In genomic region chr10:61451931-61452617, GRCm38 (mm10) we compare ENCODE assay signal across 8 mouse cellular contexts. TPM values are rescaled to one million over a fixed set of nuclear protein-coding genes. Genes with fewer than 3 reads are reported as not detected.
A peak's percentile ranks its signal among the peaks of the same experiment; 100 is the strongest.
DNase-seq lines count a peak whose midpoint lies in the region; ATAC-seq and TF ChIP-seq lines count a peak whose summit lies in the region.

No protein-coding gene starts in this region.

- intact Hi-C loops in heart, postnatal 14 days (cut with DNase I): no loop called here

- no peak for TF ChIP-seq CTCF in CH12.LX (conservative IDR thresholded peaks at IDR 0.05 in 1 of 2, IDR thresholded peaks at IDR 0.05 in 1 of 2; ENCODE audit: low read depth in 2 of 2, low read length in 2 of 2)
- TF ChIP-seq CTCF in lung, embryonic 14.5 days (IDR thresholded peaks at IDR 0.05; ENCODE audit: low read depth): no peak; the same call in 1 of the 2 replicates

- peak overlapping the region; percentile 65 for H3K9ac ChIP-seq in CH12.LX (ENCODE audit: insufficient read depth, low read depth)
- peak overlapping the region; percentile 85 for H3K9ac ChIP-seq in forebrain, embryonic 11.5 days (ENCODE audit: low read length)
- H3K9ac ChIP-seq in lung, embryonic 14.5 days: peak overlapping the region; percentile 89
- peak overlapping the region; percentile 91 for H3K9ac ChIP-seq in neural tube, embryonic 15.5 days (replicated peaks)

- peak overlapping the region; percentile 46 for H3K4me2 ChIP-seq in CH12.LX (ENCODE audit: insufficient read depth, low read depth, poor library complexity, severe bottlenecking)
- peak overlapping the region; percentile 96 for H3K4me2 ChIP-seq in forebrain, embryonic 11.5 days (ENCODE audit: low read depth, low read length, severe bottlenecking)
- peak overlapping the region; percentile 90 for H3K4me2 ChIP-seq in lung, embryonic 14.5 days
- peak overlapping the region; percentile 74 for H3K4me2 ChIP-seq in neural tube, embryonic 15.5 days

- ATAC-seq in forebrain, embryonic 11.5 days (replicated peaks; ENCODE audit: low FRiP score): peak; percentile 75
- ATAC-seq in lung, embryonic 14.5 days (ENCODE audit: insufficient read depth): peak; percentile 64
- peak; percentile 64 for ATAC-seq in neural tube, embryonic 15.5 days (ENCODE audit: low FRiP score)

- TF ChIP-seq EP300 in CH12.LX (IDR thresholded peaks at IDR 0.05; ENCODE audit: low read length): no peak

- peaks cover 4 to 21% of the 10 kb centered on the region in 2 experiments for H3K36me3 ChIP-seq in CH12.LX (replicated peaks in 1 of 2; ENCODE audit: control insufficient read depth in 1 of 2, insufficient read depth in 1 of 2, low read length in 1 of 2)
- no peaks in the 10 kb centered on the region for H3K36me3 ChIP-seq in forebrain, embryonic 11.5 days (ENCODE audit: control insufficient read depth, insufficient read depth, low read length)
- peaks cover 18% of the 10 kb centered on the region for H3K36me3 ChIP-seq in lung, embryonic 14.5 days (ENCODE audit: insufficient read depth)
- H3K36me3 ChIP-seq in neural tube, embryonic 15.5 days: no peaks in the 10 kb centered on the region

- in situ Hi-C loops in CH12.LX (cut with MboI; ENCODE audit: low pct_ligation_motif_present, low pct_unique_long_range_greater_than_20kb, low sequenced_read_pairs): no loop called here

- H3K79me2 ChIP-seq in CH12.LX (replicated peaks; ENCODE audit: control insufficient read depth, extremely low read depth, insufficient read depth, poor library complexity, severe bottlenecking): peaks cover 53% of the 10 kb centered on the region

- dilution Hi-C loops in CH12.LX (cut with MboI; ENCODE audit: extremely low pct_ligation_motif_present, extremely low pct_unique_long_range_greater_than_20kb, low sequenced_read_pairs): no loop called here

- no peak for TF ChIP-seq POLR2A in CH12.LX (IDR thresholded peaks at IDR 0.05; ENCODE audit: low read depth, low read length)

- no peaks in the 10 kb centered on the region for H3K9me3 ChIP-seq in CH12.LX (replicated peaks; ENCODE audit: low read length)
- no peaks in the 10 kb centered on the region for H3K9me3 ChIP-seq in forebrain, embryonic 11.5 days (ENCODE audit: control insufficient read depth, low read length)
- H3K9me3 ChIP-seq in lung, embryonic 14.5 days (ENCODE audit: low read depth, low read length): no peaks in the 10 kb centered on the region
- no peaks in the 10 kb centered on the region for H3K9me3 ChIP-seq in neural tube, embryonic 15.5 days (replicated peaks)

- peak overlapping the region; percentile 43 for H3K27ac ChIP-seq in CH12.LX (ENCODE audit: insufficient read depth, low read depth)
- H3K27ac ChIP-seq in forebrain, embryonic 11.5 days (ENCODE audit: low read depth, low read length): peak overlapping the region; percentile 53; the same call in 1 of the 2 replicates
- peak overlapping the region; percentile 84 for H3K27ac ChIP-seq in lung, embryonic 14.5 days (ENCODE audit: low read depth)
- peak overlapping the region; percentile 85 for H3K27ac ChIP-seq in neural tube, embryonic 15.5 days (replicated peaks)

- WGBS in forebrain, embryonic 11.5 days: under 1% methylated on average over 61 of the region's 62 CpGs
- 0% methylated on average over 59 of the region's 62 CpGs for WGBS in lung, embryonic 14.5 days
- WGBS in neural tube, embryonic 15.5 days: under 1% methylated on average over 53 of the region's 62 CpGs

- H3K27me3 ChIP-seq in CH12.LX (replicated peaks): no peaks in the 10 kb centered on the region
- no peaks in the 10 kb centered on the region for H3K27me3 ChIP-seq in forebrain, embryonic 11.5 days (ENCODE audit: control insufficient read depth, insufficient read depth, low read length)
- no peaks in the 10 kb centered on the region for H3K27me3 ChIP-seq in lung, embryonic 14.5 days (ENCODE audit: insufficient read depth, low read length)
- no peaks in the 10 kb centered on the region for H3K27me3 ChIP-seq in neural tube, embryonic 15.5 days (replicated peaks)

- TF ChIP-seq RAD21 in CH12.LX (IDR thresholded peaks at IDR 0.05; ENCODE audit: low read depth, low read length): no peak

- peaks cover 26 to 40% of the 10 kb centered on the region in 2 experiments for H3K4me1 ChIP-seq in CH12.LX (ENCODE audit: control insufficient read depth in 1 of 2, insufficient read depth in 2 of 2)
- peaks cover 5% of the 10 kb centered on the region; the same call in 1 of the 2 replicates for H3K4me1 ChIP-seq in forebrain, embryonic 11.5 days (replicated peaks; ENCODE audit: control insufficient read depth, insufficient read depth, low read length)
- 0 out of 2 replicates have a peak, but pooled peaks cover 7% of the 10 kb centered on the region for H3K4me1 ChIP-seq in lung, embryonic 14.5 days (ENCODE audit: insufficient read depth)
- peaks cover 47% of the 10 kb centered on the region for H3K4me1 ChIP-seq in neural tube, embryonic 15.5 days

- peak overlapping the region; percentile 95 to 99 (median 98) for H3K4me3 ChIP-seq in CH12.LX (replicated peaks in 1 of 3; ENCODE audit: low read depth in 2 of 3, low read length in 2 of 3, poor library complexity in 1 of 3)
- peak overlapping the region; percentile 83 for H3K4me3 ChIP-seq in forebrain, embryonic 11.5 days (ENCODE audit: low read depth, low read length)
- peak overlapping the region; percentile 100 for H3K4me3 ChIP-seq in lung, embryonic 14.5 days (ENCODE audit: low read depth, low read length)
- peak overlapping the region; percentile 100 for H3K4me3 ChIP-seq in neural tube, embryonic 15.5 days (replicated peaks)

- DNase-seq in CH12.LX (ENCODE audit: extremely low read depth): no peak
- DNase-seq in brain, adult 2 months (ENCODE audit: low read depth, low spot score): peak; percentile 47
- peak; percentile 81 for DNase-seq in forebrain, embryonic 11.5 days (ENCODE audit: low spot score)
- peak; percentile 47 to 57 for DNase-seq in heart, postnatal 14 days
- DNase-seq in kidney, postnatal 4 days: peak; percentile 59 to 74
- peak; percentile 47 for DNase-seq in lung, embryonic 14.5 days
- peak; percentile 39 to 53 for DNase-seq in thymus, adult 18-20 months

TF ChIP-seq in CH12.LX, 34 proteins besides CTCF, POLR2A, EP300 and RAD21:
- TF ChIP-seq ZMIZ1 (IDR thresholded peaks at IDR 0.05; ENCODE audit: low read depth, low read length) (no peak; the same call in 1 of the 2 replicates), MEF2A (IDR thresholded peaks at IDR 0.05; ENCODE audit: borderline replicate concordance, low read depth, low read length) (no peak), HCFC1 (IDR thresholded peaks at IDR 0.05; ENCODE audit: low read depth, low read length) (no peak; the same call in 1 of the 2 replicates), KAT2A (IDR thresholded peaks at IDR 0.05; ENCODE audit: insufficient replicate concordance, low read length) (no peak), USF2 (conservative IDR thresholded peaks at IDR 0.05; ENCODE audit: low read depth, low read length) (no peak), TCF12 (IDR thresholded peaks at IDR 0.05; ENCODE audit: low read depth, low read length) (no peak), TBP (conservative IDR thresholded peaks at IDR 0.05; ENCODE audit: low read depth, low read length) (no peak), SMC3 (IDR thresholded peaks at IDR 0.05; ENCODE audit: low read depth, low read length) (no peak), IRF4 (IDR thresholded peaks at IDR 0.05; ENCODE audit: low read depth, low read length) (no peak), CHD2 (IDR thresholded peaks at IDR 0.05; ENCODE audit: low read length) (no peak), MXI1 (IDR thresholded peaks at IDR 0.05; ENCODE audit: low read depth, low read length) (peak; percentile 38), ELF1 (IDR thresholded peaks at IDR 0.05; ENCODE audit: low read depth, low read length) (no peak), E2F4 (IDR thresholded peaks at IDR 0.05; ENCODE audit: insufficient replicate concordance, low read depth, low read length) (no peak), POLR2AphosphoS2 (IDR thresholded peaks at IDR 0.05; ENCODE audit: low read depth, low read length) (no peak; the same call in 1 of the 2 replicates), SIN3A (IDR thresholded peaks at IDR 0.05; ENCODE audit: low read length) (peak; percentile 64; the same call in 1 of the 2 replicates), UBTF (IDR thresholded peaks at IDR 0.05; ENCODE audit: low read depth, low read length) (no peak), BHLHE40 (IDR thresholded peaks at IDR 0.05; ENCODE audit: low read depth, low read length) (no peak), JUN (IDR thresholded peaks at IDR 0.05; ENCODE audit: insufficient read depth, low read depth, low read length) (no peak)

RNA-seq across cellular contexts. Expression of gene Eif4ebp2, which starts 0.4 kb away (rescaled TPM):
- total RNA-seq in CH12.LX (2012; rRNA removed): 12.8 and 16.4 TPM in 2 replicates
- total RNA-seq in CH12.LX (2014; rRNA removed): 5.5 and 7.5 TPM in 2 replicates
- polyA plus RNA-seq in CH12.LX (2012; ENCODE audit: insufficient read length, low read depth): 65.5 and 73.2 TPM in 2 replicates
- polyA plus RNA-seq in forebrain, embryonic 11.5 days (2014; fragmentation: Nextera tagmentation; extraction: Ambion mirVana): 41.5 and 50.8 TPM in 2 replicates
- 10 to 100 TPM; 75.1 to 75.5 TPM for total RNA-seq in heart, postnatal 14 days (2021)
- 53.8 and 57.4 TPM in 2 replicates for polyA plus RNA-seq in lung, embryonic 14.5 days (2014; fragmentation: Nextera tagmentation; extraction: Ambion mirVana)
- 44.1 and 57.0 TPM in 2 replicates for polyA plus RNA-seq in neural tube, embryonic 15.5 days (2015; fragmentation: Nextera tagmentation; extraction: Ambion mirVana)

RNA-seq across cellular contexts. Expression of gene Lrrc20, which starts 23.5 kb away (rescaled TPM):
- total RNA-seq in CH12.LX (2012; rRNA removed) (8.0 and 8.2 TPM in 2 replicates), CH12.LX (2014; rRNA removed) (9.9 and 11.2 TPM in 2 replicates)
- 12.2 and 13.7 TPM in 2 replicates for polyA plus RNA-seq in CH12.LX (2012; ENCODE audit: insufficient read length, low read depth)
- polyA plus RNA-seq in forebrain, embryonic 11.5 days (2014; fragmentation: Nextera tagmentation; extraction: Ambion mirVana): 14.6 and 15.0 TPM in 2 replicates
- total RNA-seq in heart, postnatal 14 days (2021): 10 to 100 TPM; 24.5 to 25.8 TPM
- polyA plus RNA-seq in lung, embryonic 14.5 days (2014; fragmentation: Nextera tagmentation; extraction: Ambion mirVana): 8.5 and 9.8 TPM in 2 replicates
- 12.1 and 14.5 TPM in 2 replicates for polyA plus RNA-seq in neural tube, embryonic 15.5 days (2015; fragmentation: Nextera tagmentation; extraction: Ambion mirVana)

RNA-seq across cellular contexts. Expression of gene Nodal, which starts 34.3 kb away (rescaled TPM):
- total RNA-seq in CH12.LX (2012; rRNA removed) (0.13 TPM in 1 of 2 replicates, not detected in the other), CH12.LX (2014; rRNA removed) (not detected in 2 replicates)
- not detected in 2 replicates for polyA plus RNA-seq in CH12.LX (2012; ENCODE audit: insufficient read length, low read depth)
- polyA plus RNA-seq in forebrain, embryonic 11.5 days (2014; fragmentation: Nextera tagmentation; extraction: Ambion mirVana): not detected in 2 replicates
- under 1 TPM in 1 of 2 experiments, not detected in 1; 0.10 TPM for total RNA-seq in heart, postnatal 14 days (2021)
- 0.08 TPM in 2 replicates for polyA plus RNA-seq in lung, embryonic 14.5 days (2014; fragmentation: Nextera tagmentation; extraction: Ambion mirVana)
- 0.14 and 0.23 TPM in 2 replicates for polyA plus RNA-seq in neural tube, embryonic 15.5 days (2015; fragmentation: Nextera tagmentation; extraction: Ambion mirVana)

Comparison
In these comparisons a context has a peak if more than half of its experiments do, and no peak if none do; other contexts are left out.
1. H3K4me2 ChIP-seq: peak in every context shown above with its lines; median percentile 96 in forebrain, embryonic 11.5 days; 90 in lung, embryonic 14.5 days; 74 in neural tube, embryonic 15.5 days; 46 in CH12.LX.